Mouse (Mus musculus) liver, adult 2 months (tissue): ENCODE results near the gene Stk32b. TPM values are rescaled to one million over a fixed set of nuclear protein-coding genes. Genes with fewer than 3 reads are reported as not detected.

ENCODE experiments used
- DNase-seq: peaks from one replicate; pipeline ENCODE4 v3.0.0-alpha.2; 2011; ENCODE audit warnings: low read depth, low spot score; ENCODE audit errors: extremely low read depth
- H3K27ac ChIP-seq: fragments of 200-500 bp; replicated peaks from 2 replicates; pipeline ENCODE4 v1.5.1; 2012; ENCODE audit warnings: low read depth, mild to moderate bottlenecking, control low read depth, inconsistent platforms, low read length; ENCODE audit not compliant: insufficient read depth
- H3K27me3 ChIP-seq: fragments of 200-500 bp; 2 replicates; pipeline ENCODE4 v1.6.1; 2012; ENCODE audit warnings: mild to moderate bottlenecking, moderate library complexity, low read length, inconsistent platforms; ENCODE audit not compliant: control insufficient read depth, insufficient read depth
- H3K36me3 ChIP-seq: fragments of 200-500 bp; 2 replicates; pipeline ENCODE4 v1.6.1; 2012; ENCODE audit warnings: low read length, inconsistent platforms; ENCODE audit not compliant: control insufficient read depth, insufficient read depth
- H3K4me1 ChIP-seq: fragments of 200-500 bp; 2 replicates; pipeline ENCODE4 v1.6.1; 2011; ENCODE audit warnings: low read length; ENCODE audit not compliant: control insufficient read depth, insufficient read depth
- H3K4me3 ChIP-seq: fragments of 200-500 bp; 2 replicates; pipeline ENCODE4 v1.5.1; 2011; ENCODE audit warnings: low read depth, mild to moderate bottlenecking, control low read depth, low read length, moderate library complexity; ENCODE audit not compliant: insufficient read depth
- H3K79me2 ChIP-seq: fragments of 200-500 bp; 2 replicates; pipeline ENCODE4 v1.6.1; 2012; ENCODE audit warnings: inconsistent platforms, mild to moderate bottlenecking, low read length, moderate library complexity; ENCODE audit not compliant: control insufficient read depth, insufficient read depth
- H3K9ac ChIP-seq: fragments of 200-500 bp; 2 replicates; pipeline ENCODE4 v1.6.1; 2012; ENCODE audit warnings: low read depth, mild to moderate bottlenecking, control low read depth, inconsistent platforms, low read length
- CTCF ChIP-seq: fragments of 200-500 bp; IDR thresholded peaks from 2 replicates; pipeline ENCODE4 v1.5.1; 2011; ENCODE audit warnings: low read depth, low read length, control low read depth
- POLR2A ChIP-seq: fragments of 200-500 bp; IDR thresholded peaks from 2 replicates; pipeline ENCODE4 v1.6.1; 2011; ENCODE audit warnings: low read length, control low read depth; ENCODE audit not compliant: insufficient read depth; ENCODE audit errors: extremely low read depth
- WGBS: fragments of 180-500 bp; shearing (Covaris S2); methylation state at CpG from one replicate; pipeline ENCODE4 v1.1.7; 2018; 5-methylcytosine and 5-hydroxymethylcytosine counted together
- polyA plus RNA-seq: library from polyadenylated mRNA; depleted of rRNA; stranded (reverse); fragments of >200 nt; gene quantifications from 2 replicates; pipeline ENCODE4 v1.2.3, GENCODE M21; 2012
- total RNA-seq: library from RNA; depleted of rRNA; stranded (reverse); fragments of >200 nt; gene quantifications from 2 replicates; pipeline ENCODE4 v1.2.3, GENCODE M21; 2014

Stk32b gene
- total and polyA plus RNA-seq, 2 experiments = not detected

GRCm38 (mm10) chr5:37472025-37472608 lies 244.9 kb downstream of the Stk32b start:
- Histone ChIP-seq H3K4me1 (no peaks in the 10 kb centered on the region), H3K4me3 (no peak overlapping the region), H3K27ac (no peak overlapping the region), H3K9ac (no peak overlapping the region), H3K27me3 (no peaks in the 10 kb centered on the region), H3K36me3 (no peaks in the 10 kb centered on the region), H3K79me2 (no peaks in the 10 kb centered on the region)
- DNase-seq = no peak
- 59% methylated on average over 3 of the region's 3 CpGs for WGBS
- no peak for TF ChIP-seq POLR2A

GRCm38 (mm10) chr5:37471584-37471983 lies 245.4 kb downstream of the Stk32b start:
- 80% methylated on average over 4 of the region's 4 CpGs for WGBS
- H3K79me2 ChIP-seq = no peaks in the 10 kb centered on the region
- H3K9ac ChIP-seq = no peak overlapping the region
- no peaks in the 10 kb centered on the region for H3K4me1 ChIP-seq
- no peaks in the 10 kb centered on the region for H3K36me3 ChIP-seq
- no peaks in the 10 kb centered on the region for H3K27me3 ChIP-seq
- DNase-seq = no peak
- TF ChIP-seq POLR2A = no peak
- no peak for TF ChIP-seq CTCF
- H3K4me3 ChIP-seq = no peak overlapping the region
- no peak overlapping the region for H3K27ac ChIP-seq

- H3K36me3 ChIP-seq = no peaks in the 10 kb centered on the region
- no peaks in the 10 kb centered on the region for H3K27me3 ChIP-seq
- WGBS = 66% methylated on average over 5 of the region's 5 CpGs
- no peak overlapping the region for H3K27ac ChIP-seq
- H3K79me2 ChIP-seq = no peaks in the 10 kb centered on the region
- no peak overlapping the region for H3K9ac ChIP-seq
- H3K4me1 ChIP-seq = no peaks in the 10 kb centered on the region
- TF ChIP-seq CTCF = no peak
- H3K4me3 ChIP-seq = no peak overlapping the region
- DNase-seq = no peak
Observed at GRCm38 (mm10) chr5:37469031-37469430, 247.9 kb downstream of the Stk32b start.

GRCm38 (mm10) chr5:37467646-37468045 lies 249.3 kb downstream of the Stk32b start:
- Histone ChIP-seq H3K9ac (no peak overlapping the region), H3K27ac (no peak overlapping the region), H3K27me3 (no peaks in the 10 kb centered on the region), H3K36me3 (no peaks in the 10 kb centered on the region), H3K4me1 (no peaks in the 10 kb centered on the region), H3K79me2 (no peaks in the 10 kb centered on the region), H3K4me3 (no peak overlapping the region)
- DNase-seq = no peak
- WGBS = 66% methylated on average over 2 of the region's 2 CpGs
- TF ChIP-seq POLR2A (no peak), CTCF (no peak)

- WGBS = 90% methylated on average over 10 of the region's 10 CpGs
- TF ChIP-seq CTCF (no peak), POLR2A (no peak)
- DNase-seq = no peak
- Histone ChIP-seq H3K36me3 (no peaks in the 10 kb centered on the region), H3K27me3 (no peaks in the 10 kb centered on the region), H3K9ac (no peak overlapping the region), H3K4me1 (no peaks in the 10 kb centered on the region), H3K27ac (no peak overlapping the region), H3K79me2 (no peaks in the 10 kb centered on the region), H3K4me3 (no peak overlapping the region)
Observed at GRCm38 (mm10) chr5:37465461-37465860, 251.5 kb downstream of the Stk32b start.

GRCm38 (mm10) chr5:37458236-37458635 lies 258.7 kb downstream of the Stk32b start:
- peak; percentile 1 for DNase-seq
- Histone ChIP-seq H3K27ac (no peak overlapping the region), H3K79me2 (no peaks in the 10 kb centered on the region), H3K4me3 (no peak overlapping the region), H3K9ac (no peak overlapping the region), H3K36me3 (no peaks in the 10 kb centered on the region), H3K27me3 (no peaks in the 10 kb centered on the region), H3K4me1 (no peaks in the 10 kb centered on the region)
- WGBS = 55% methylated on average over 2 of the region's 2 CpGs
- TF ChIP-seq POLR2A = no peak
- no peak for TF ChIP-seq CTCF
